Mouse (Mus musculus): ENCODE measurements around the gene Ahr.

DNA sequence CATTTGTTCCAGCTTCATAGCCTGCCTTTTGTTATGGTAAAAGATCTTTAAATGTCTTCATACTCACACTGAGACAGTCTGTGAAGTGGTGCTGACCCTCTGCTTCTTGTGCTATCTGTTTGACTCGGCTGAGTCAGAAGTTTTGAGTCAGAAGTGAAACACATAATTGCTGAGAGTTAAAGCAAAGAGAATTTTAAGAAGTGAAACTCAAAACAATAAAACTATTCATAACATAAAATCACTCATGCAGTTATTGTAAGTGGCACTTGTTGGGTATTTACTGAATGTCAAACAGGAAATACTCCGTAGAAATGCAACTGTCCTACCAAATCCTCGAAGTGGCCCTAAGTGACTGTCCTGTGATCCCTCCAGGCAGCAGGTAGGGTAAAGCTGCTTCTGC is 18.3 kb upstream of the Ahr start:
- TF ChIP-seq CTCF (IDR thresholded peaks at IDR 0.05; ENCODE audit: insufficient read depth, low read length): no peak
- no peak for TF ChIP-seq POLR2A (IDR thresholded peaks at IDR 0.05; ENCODE audit: borderline replicate concordance, extremely low read depth, low read depth, low read length)
